Mouse (Mus musculus): ENCODE data around the gene Vmac. TPM values are rescaled to one million over a fixed set of nuclear protein-coding genes. Genes with fewer than 3 reads are reported as not detected.

The Vmac gene
- polyA plus RNA-seq (2015; fragmentation: Nextera tagmentation; extraction: Ambion mirVana), result 12.7 and 13.3 TPM in 2 replicates

- H3K4me1 ChIP-seq, result peaks cover 45% of the 10 kb centered on the region
- H3K27ac ChIP-seq (replicated peaks), result peak within 1 kb of the TSS; percentile 81
- H3K27me3 ChIP-seq (replicated peaks), result no peaks in the 10 kb centered on the region
- peak; percentile 63 for ATAC-seq (ENCODE audit: extremely low read depth, insufficient number of reproducible peaks, low FRiP score, low TSS enrichment)
- peak within 1 kb of the TSS; percentile 92 for H3K9ac ChIP-seq
- no peaks in the 10 kb centered on the region for H3K9me3 ChIP-seq
- peaks cover 30% of the 10 kb centered on the region for H3K36me3 ChIP-seq
- WGBS, result under 1% methylated on average over 59 of the region's 59 CpGs
- peak within 1 kb of the TSS; percentile 71 for H3K4me3 ChIP-seq
- H3K4me2 ChIP-seq, result peak within 1 kb of the TSS; percentile 87
These were observed at the start of gene Vmac, which contains the start of gene Ndufa11 for GRCm38 (mm10) chr17:56717363-56718058. Vmac (minus strand) TSS chr17:56718022. Ndufa11 (plus strand) TSS chr17:56717767.

- 92% methylated on average over 27 of the region's 27 CpGs for WGBS
- Histone ChIP-seq H3K9ac (no peak overlapping the region), H3K27me3 (replicated peaks) (no peaks in the 10 kb centered on the region), H3K4me3 (no peak overlapping the region), H3K4me2 (no peak overlapping the region), H3K9me3 (no peaks in the 10 kb centered on the region), H3K36me3 (peaks cover 53% of the 10 kb centered on the region), H3K27ac (replicated peaks) (no peak overlapping the region), H3K4me1 (peaks cover 27% of the 10 kb centered on the region)
- no peak for ATAC-seq (ENCODE audit: extremely low read depth, insufficient number of reproducible peaks, low FRiP score, low TSS enrichment)
These were observed 49.0 kb upstream of the Vmac start for GRCm38 (mm10) chr17:56766631-56767405.

DNA sequence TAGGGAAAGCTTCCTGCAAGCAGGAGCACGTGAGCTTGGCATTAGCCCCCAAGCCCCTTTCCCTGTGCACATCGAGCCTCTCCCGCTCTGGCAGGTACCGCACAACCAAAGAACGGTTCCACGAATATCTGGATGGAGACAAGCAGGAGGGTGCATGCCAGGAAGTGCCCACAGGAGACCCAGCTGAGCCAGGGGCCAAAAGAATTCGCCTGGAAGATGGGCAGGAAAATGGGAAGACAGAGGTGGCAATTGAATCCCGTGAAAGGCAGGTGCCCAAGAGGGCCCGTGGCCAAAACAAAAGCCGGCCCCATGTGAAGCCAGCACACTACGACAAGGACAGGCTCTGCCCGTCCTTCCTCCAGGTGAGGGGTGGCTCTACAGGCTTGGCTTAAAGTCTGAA lies 47.6 kb upstream of the Vmac start:
- 44% methylated on average over 12 of the region's 12 CpGs for WGBS
- no peak for ATAC-seq (ENCODE audit: extremely low read depth, insufficient number of reproducible peaks, low FRiP score, low TSS enrichment)
- H3K4me2 ChIP-seq, result peak overlapping the region; percentile 92

GRCm38 (mm10) chr17:56764474-56765354 lies 46.9 kb upstream of the Vmac start, which contains the start of gene Dus3l:
Dus3l (plus strand) TSS chr17:56764757.
- WGBS, result 2% methylated on average over 53 of the region's 58 CpGs
- peak within 1 kb of the TSS; percentile 92 for H3K4me2 ChIP-seq
- ATAC-seq (ENCODE audit: extremely low read depth, insufficient number of reproducible peaks, low FRiP score, low TSS enrichment), result peak; percentile 61

More for the DNA sequence above, 47.6 kb upstream of the Vmac start:
- Histone ChIP-seq H3K27ac (replicated peaks) (peak overlapping the region; percentile 96), H3K4me3 (peak overlapping the region; percentile 75), H3K36me3 (peaks cover 42% of the 10 kb centered on the region), H3K4me1 (peaks cover 33% of the 10 kb centered on the region), H3K9me3 (no peaks in the 10 kb centered on the region), H3K9ac (peak overlapping the region; percentile 89), H3K27me3 (replicated peaks) (peaks cover 2% of the 10 kb centered on the region; the same call in 1 of the 2 replicates)

DNA sequence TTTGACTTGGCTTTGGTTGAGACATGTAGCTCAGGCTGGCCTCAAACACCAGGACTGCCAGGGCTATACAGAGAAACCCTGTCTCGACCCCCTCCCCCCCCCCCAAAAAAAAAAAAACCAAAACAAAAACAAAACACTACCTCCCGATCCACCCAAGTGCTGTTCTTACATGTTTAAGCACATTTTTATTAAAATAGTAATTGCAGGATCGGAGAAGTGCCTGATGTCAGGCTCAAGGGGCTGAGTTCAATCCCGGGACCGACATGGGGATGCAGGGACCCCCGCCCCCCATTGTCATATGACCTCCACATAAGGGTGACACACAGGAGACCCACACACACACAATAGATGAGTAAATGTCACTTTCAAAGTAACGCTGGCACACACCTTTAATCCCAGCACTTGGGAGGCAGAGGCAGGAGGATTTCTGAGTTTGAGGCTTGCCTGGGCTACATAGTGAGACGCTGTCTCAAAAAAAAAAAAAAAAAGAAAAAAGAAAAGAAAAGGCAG lies 46.0 kb upstream of the Vmac start:
- WGBS, result 66% methylated on average over 8 of the region's 8 CpGs
- H3K9me3 ChIP-seq, result no peaks in the 10 kb centered on the region
- H3K27me3 ChIP-seq (replicated peaks), result peaks cover 15% of the 10 kb centered on the region; the same call in 1 of the 2 replicates
- peak overlapping the region; percentile 89 for H3K9ac ChIP-seq
- peak overlapping the region; percentile 96 for H3K27ac ChIP-seq (replicated peaks)
- peak overlapping the region; percentile 75 for H3K4me3 ChIP-seq
- peaks cover 33% of the 10 kb centered on the region for H3K4me1 ChIP-seq
- no peak for ATAC-seq (ENCODE audit: extremely low read depth, insufficient number of reproducible peaks, low FRiP score, low TSS enrichment)
- peaks cover 26% of the 10 kb centered on the region for H3K36me3 ChIP-seq
- peak overlapping the region; percentile 92 for H3K4me2 ChIP-seq

More at GRCm38 (mm10) chr17:56764474-56765354, 46.9 kb upstream of the Vmac start, which contains the start of gene Dus3l:
- Histone ChIP-seq H3K27ac (replicated peaks) (peak within 1 kb of the TSS; percentile 96), H3K27me3 (replicated peaks) (peaks cover 8% of the 10 kb centered on the region; the same call in 1 of the 2 replicates), H3K4me3 (peak within 1 kb of the TSS; percentile 75), H3K9ac (peak within 1 kb of the TSS; percentile 89), H3K36me3 (peaks cover 35% of the 10 kb centered on the region), H3K4me1 (peaks cover 33% of the 10 kb centered on the region), H3K9me3 (no peaks in the 10 kb centered on the region)

GRCm38 (mm10) chr17:56762769-56763731 lies 45.2 kb upstream of the Vmac start:
- Histone ChIP-seq H3K9ac (peak overlapping the region; percentile 80; the same call in 1 of the 2 replicates), H3K4me1 (peaks cover 35% of the 10 kb centered on the region), H3K27me3 (replicated peaks) (peaks cover 22% of the 10 kb centered on the region), H3K27ac (replicated peaks) (peak overlapping the region; percentile 90), H3K4me2 (peak overlapping the region; percentile 92), H3K9me3 (peaks cover 5% of the 10 kb centered on the region; the same call in 1 of the 2 replicates), H3K4me3 (no peak overlapping the region; the same call in 1 of the 2 replicates), H3K36me3 (peaks cover 18% of the 10 kb centered on the region)
- ATAC-seq (ENCODE audit: extremely low read depth, insufficient number of reproducible peaks, low FRiP score, low TSS enrichment), result no peak
- WGBS, result 39% methylated on average over 27 of the region's 27 CpGs

DNA sequence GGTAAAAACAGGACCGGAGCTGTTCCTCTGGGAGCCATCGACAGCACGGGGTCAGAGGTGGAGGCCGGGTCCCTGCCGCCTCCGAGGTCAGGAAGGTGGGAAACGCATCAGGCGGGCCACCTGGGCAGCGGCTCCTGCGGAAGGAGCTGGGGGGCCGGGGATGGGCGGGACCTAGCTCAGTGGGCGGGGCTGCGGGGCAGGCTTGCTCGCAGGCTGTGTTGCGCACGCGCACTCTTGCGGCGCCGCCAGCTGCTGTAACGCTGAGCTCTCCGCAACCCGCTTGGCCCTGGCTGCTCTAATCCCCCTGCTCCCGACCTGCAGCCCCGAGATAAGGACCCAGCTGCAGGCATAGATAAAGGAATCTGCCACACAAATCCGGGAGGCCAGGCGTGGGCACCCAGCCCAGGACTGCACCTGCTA lies 44.2 kb upstream of the Vmac start:
- H3K4me3 ChIP-seq, result peak overlapping the region; percentile 58
- ATAC-seq (ENCODE audit: extremely low read depth, insufficient number of reproducible peaks, low FRiP score, low TSS enrichment), result peak; percentile 51
- peaks cover 8% of the 10 kb centered on the region for H3K36me3 ChIP-seq
- peak overlapping the region; percentile 92 for H3K4me2 ChIP-seq
- peaks cover 45% of the 10 kb centered on the region for H3K4me1 ChIP-seq
- peaks cover 8% of the 10 kb centered on the region; the same call in 1 of the 2 replicates for H3K9me3 ChIP-seq
- WGBS, result 1% methylated on average over 28 of the region's 28 CpGs
- H3K27me3 ChIP-seq (replicated peaks), result peaks cover 33% of the 10 kb centered on the region
- H3K9ac ChIP-seq, result peak overlapping the region; percentile 80
- H3K27ac ChIP-seq (replicated peaks), result peak overlapping the region; percentile 90

DNA sequence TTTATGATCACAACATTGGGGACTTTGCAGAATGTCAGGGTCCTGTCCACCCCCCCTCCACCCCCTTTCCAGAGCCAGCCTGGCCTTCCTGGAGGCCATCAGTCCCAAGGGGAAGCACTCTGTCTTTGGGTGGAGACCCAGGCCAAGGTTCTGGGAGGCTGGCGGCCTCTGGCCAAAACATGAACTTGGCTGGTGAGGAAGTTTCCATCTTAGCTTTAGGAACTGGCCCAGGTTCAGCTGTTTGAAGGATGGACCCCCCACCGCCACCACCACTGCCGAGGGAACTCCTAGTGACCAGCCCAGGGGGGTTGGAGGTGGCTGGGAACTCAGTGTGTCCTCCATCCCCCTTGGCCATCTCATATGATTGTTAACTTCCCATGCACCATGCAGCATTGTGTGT lies 43.3 kb upstream of the Vmac start:
- 44% methylated on average over 3 of the region's 3 CpGs for WGBS
- no peak for ATAC-seq (ENCODE audit: extremely low read depth, insufficient number of reproducible peaks, low FRiP score, low TSS enrichment)
- peaks cover 49% of the 10 kb centered on the region for H3K4me1 ChIP-seq
- peaks cover 42% of the 10 kb centered on the region for H3K27me3 ChIP-seq (replicated peaks)
- no peak overlapping the region for H3K4me3 ChIP-seq
- no peak overlapping the region for H3K27ac ChIP-seq (replicated peaks)
- no peaks in the 10 kb centered on the region for H3K36me3 ChIP-seq
- H3K9ac ChIP-seq, result no peak overlapping the region
- peaks cover 8% of the 10 kb centered on the region; the same call in 1 of the 2 replicates for H3K9me3 ChIP-seq
- H3K4me2 ChIP-seq, result peak overlapping the region; percentile 92; the same call in 1 of the 2 replicates

DNA sequence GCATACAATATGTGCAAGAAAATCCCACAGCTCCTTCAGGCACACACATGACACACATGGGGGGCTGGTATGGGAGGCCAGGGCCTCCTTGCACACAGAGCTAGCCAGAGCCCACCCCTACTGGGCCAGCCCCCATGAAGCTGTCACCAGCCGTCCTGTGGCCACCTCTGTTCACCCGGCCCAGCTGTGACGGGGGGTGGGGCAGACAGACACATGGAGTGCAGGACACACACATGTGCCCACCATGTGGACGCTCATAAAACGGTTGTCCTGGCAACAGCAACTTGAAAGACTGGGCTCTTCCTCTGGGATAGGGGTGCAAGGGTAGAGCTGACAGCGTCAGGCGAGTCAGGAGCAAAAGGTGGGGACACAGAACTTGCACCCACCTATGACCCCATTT lies 41.4 kb upstream of the Vmac start:
- Histone ChIP-seq H3K4me3 (no peak overlapping the region), H3K9ac (no peak overlapping the region), H3K4me1 (peaks cover 47% of the 10 kb centered on the region), H3K4me2 (no peak overlapping the region), H3K36me3 (no peaks in the 10 kb centered on the region), H3K9me3 (peaks cover 8% of the 10 kb centered on the region; the same call in 1 of the 2 replicates), H3K27ac (replicated peaks) (no peak overlapping the region), H3K27me3 (replicated peaks) (peaks cover 60% of the 10 kb centered on the region)
- 64% methylated on average over 7 of the region's 7 CpGs for whole genome bisulfite sequencing
- no peak for ATAC-seq (ENCODE audit: extremely low read depth, insufficient number of reproducible peaks, low FRiP score, low TSS enrichment)
